Mouse (Mus musculus) embryonic facial prominence, embryonic 11.5 days (tissue): ENCODE measurements around the gene Taar9. TPM values are rescaled to one million over a fixed set of nuclear protein-coding genes. Genes with fewer than 3 reads are reported as not detected.
A peak's percentile ranks its signal among the peaks of the same experiment; 100 is the strongest.
"Not testable (repeated sequence)": the region's sequence is repeated elsewhere in the genome, so short reads cannot be mapped to it uniquely, and the experiment has no call there.

Source experiments
- ATAC-seq: fragments of 200-750 bp; cut with Nextera tagmentation; replicated peaks from 2 replicates; pipeline ENCODE4 v1.8.0; 2017; ENCODE audit warnings: low read depth; ENCODE audit not compliant: insufficient number of reproducible peaks, low FRiP score, low TSS enrichment
- DNase-seq: peaks from one replicate; pipeline ENCODE4 v3.0.0-alpha.2; 2015; ENCODE audit warnings: low spot score
- H3K27ac ChIP-seq: fragments of 300-500 bp; sonication (generic); replicated peaks from 2 replicates; pipeline ENCODE4 v1.5.1; 2014; ENCODE audit warnings: mild to moderate bottlenecking, low read depth, low read length, control low read depth
- H3K27me3 ChIP-seq: fragments of 300-500 bp; sonication (generic); 2 replicates; pipeline ENCODE4 v1.6.1; 2014; ENCODE audit warnings: mild to moderate bottlenecking, low read length, moderate library complexity, mixed read lengths; ENCODE audit not compliant: control insufficient read depth, insufficient read depth
- H3K36me3 ChIP-seq: fragments of 300-500 bp; sonication (generic); replicated peaks from 2 replicates; pipeline ENCODE4 v1.6.1; 2014; ENCODE audit warnings: low read depth, mild to moderate bottlenecking, low read length, moderate library complexity, mixed read lengths; ENCODE audit not compliant: control insufficient read depth, insufficient read depth
- H3K4me1 ChIP-seq: fragments of 300-500 bp; sonication (generic); 2 replicates; pipeline ENCODE4 v1.6.1; 2014; ENCODE audit warnings: low read length, mixed read lengths; ENCODE audit not compliant: control insufficient read depth, insufficient read depth
- H3K4me2 ChIP-seq: fragments of 300-500 bp; sonication (generic); 2 replicates; pipeline ENCODE4 v1.6.1; 2014; ENCODE audit warnings: low read depth, mild to moderate bottlenecking, control low read depth, low read length, moderate library complexity
- H3K4me3 ChIP-seq: fragments of 300-500 bp; sonication (generic); 2 replicates; pipeline ENCODE4 v1.5.1; 2014; ENCODE audit warnings: low read depth, low read length, control low read depth
- H3K9ac ChIP-seq: fragments of 300-500 bp; sonication (generic); replicated peaks from 2 replicates; pipeline ENCODE4 v1.6.1; 2014; ENCODE audit warnings: mild to moderate bottlenecking, control low read depth, low read length
- H3K9me3 ChIP-seq: fragments of 300-500 bp; sonication (generic); replicated peaks from 2 replicates; pipeline ENCODE4 v1.6.1; 2016; ENCODE audit warnings: mild to moderate bottlenecking, low read length, inconsistent platforms, mixed read lengths; ENCODE audit not compliant: control insufficient read depth
- WGBS: fragments of 180-500 bp; shearing (Covaris S2); extraction: QIAGEN DNeasy Blood & Tissue Kit; methylation state at CpG from one replicate; pipeline ENCODE4 v1.1.7; 2014; 5-methylcytosine and 5-hydroxymethylcytosine counted together
- polyA plus RNA-seq: library from polyadenylated mRNA; unstranded; fragments of >200 nt; fragmentation: Nextera tagmentation; extraction: Ambion mirVana; gene quantifications from 2 replicates; pipeline ENCODE4 v1.2.1, GENCODE M21; 2014

Taar9 gene
- polyA plus RNA-seq: not detected in 2 replicates

DNA sequence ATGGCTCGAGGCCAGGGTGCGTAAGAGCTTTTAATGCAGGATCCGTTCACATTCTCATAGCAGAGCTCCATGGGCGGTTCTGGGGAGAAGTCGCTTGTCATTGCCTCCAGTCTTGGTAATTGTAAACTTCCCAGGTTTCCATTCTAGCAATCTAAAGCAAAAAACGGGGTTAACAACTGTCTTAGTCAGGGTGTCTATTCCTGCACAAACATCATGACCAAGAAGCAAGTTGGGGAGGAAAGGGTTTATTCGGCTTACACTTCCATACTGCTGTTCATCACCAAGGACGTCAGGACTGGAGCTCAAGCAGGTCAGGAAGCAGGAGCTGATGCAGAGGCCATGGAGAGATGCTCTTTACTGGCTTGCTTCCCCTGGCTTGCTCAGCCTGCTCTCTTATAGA is at the start of gene Taar9:
Taar9 (minus strand) TSS at position 101 of the 400 bp plus-strand sequence.
- H3K27me3 ChIP-seq, H3K9me3 ChIP-seq, ATAC-seq, H3K4me3 ChIP-seq, H3K4me1 ChIP-seq, H3K36me3 ChIP-seq, DNase-seq, H3K27ac ChIP-seq, H3K4me2 ChIP-seq, H3K9ac ChIP-seq: not testable (repeated sequence)
- WGBS: 80% methylated on average over 8 of the region's 8 CpGs

DNA sequence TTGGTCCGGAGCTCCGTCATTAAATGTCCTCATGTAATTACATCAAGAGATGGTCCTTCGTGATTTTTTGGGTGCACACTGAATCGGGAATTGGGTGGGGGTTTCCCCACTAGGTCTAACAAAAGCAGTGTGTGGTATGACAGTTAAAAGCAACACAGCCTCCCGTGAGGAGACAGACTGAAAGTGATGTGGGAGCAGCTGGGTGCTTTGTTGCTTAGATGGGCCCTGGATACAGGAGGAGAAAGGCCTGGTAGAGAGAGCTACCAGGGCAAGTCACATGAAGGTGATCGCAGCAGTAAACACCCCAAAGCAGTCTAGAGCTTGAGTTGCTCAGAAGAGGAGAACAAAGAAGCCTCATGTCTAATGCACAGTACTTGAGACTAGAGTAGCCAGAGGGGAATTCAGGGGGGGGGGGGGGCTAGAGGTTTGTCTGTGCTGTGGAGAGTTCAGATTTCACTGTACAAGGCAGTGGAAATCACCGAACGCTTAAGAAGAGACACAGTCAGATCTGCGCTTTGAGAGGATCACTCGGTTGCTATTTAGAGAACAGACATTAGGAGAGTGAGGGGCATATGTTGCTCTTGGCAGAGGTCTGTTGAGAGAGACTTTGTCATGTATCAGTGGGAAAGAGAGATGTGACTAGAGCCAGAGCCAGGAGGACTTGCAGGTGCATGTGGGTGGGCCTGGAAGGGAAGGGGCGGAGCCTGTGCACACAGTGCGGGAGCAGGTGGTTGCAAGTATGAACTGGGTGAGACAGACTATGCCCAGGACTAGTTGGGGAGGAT is 49.3 kb upstream of the Taar9 start:
- H3K9me3 ChIP-seq: no peaks in the 10 kb centered on the region
- no peak overlapping the region for H3K27ac ChIP-seq

DNA sequence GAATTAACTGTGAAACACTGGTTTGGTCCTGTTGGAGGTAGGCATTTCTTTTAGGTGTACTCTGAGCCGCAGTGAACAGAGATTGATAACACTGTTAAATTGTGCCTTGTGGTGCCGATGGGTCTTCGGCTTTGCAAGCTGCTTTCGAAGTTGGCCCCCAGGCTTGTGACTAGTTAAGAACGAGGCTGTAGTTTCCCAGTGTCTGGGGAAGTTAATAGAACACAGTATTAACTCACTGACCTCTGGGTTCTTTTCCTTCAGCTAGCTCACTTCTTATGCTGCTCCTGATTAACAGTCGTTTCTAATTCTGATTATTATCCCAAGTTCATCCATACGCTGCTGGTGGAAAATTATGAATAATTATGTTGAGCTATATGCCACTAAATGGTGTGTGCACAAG is 40.8 kb upstream of the Taar9 start:
- 0 out of 2 replicates have a peak overlapping the region, but pooled peaks have one; percentile 39 for H3K9ac ChIP-seq
- peak overlapping the region; percentile 76; the same call in 1 of the 2 replicates for H3K4me3 ChIP-seq
- no peaks in the 10 kb centered on the region for H3K4me1 ChIP-seq
- H3K9me3 ChIP-seq: no peaks in the 10 kb centered on the region
- ATAC-seq (no peak), DNase-seq (no peak)
- H3K27ac ChIP-seq: no peak overlapping the region
- no peaks in the 10 kb centered on the region for H3K27me3 ChIP-seq
- H3K36me3 ChIP-seq: no peaks in the 10 kb centered on the region
- H3K4me2 ChIP-seq: 0 out of 2 replicates have a peak overlapping the region, but pooled peaks have one; percentile 21
- 48% methylated on average over 7 of the region's 7 CpGs for WGBS

More for the DNA sequence above, 49.3 kb upstream of the Taar9 start:
- Histone ChIP-seq H3K27me3 (no peaks in the 10 kb centered on the region), H3K4me1 (no peaks in the 10 kb centered on the region), H3K4me2 (no peak overlapping the region), H3K36me3 (no peaks in the 10 kb centered on the region), H3K9ac (no peak overlapping the region), H3K4me3 (no peak overlapping the region)
- 91% methylated on average over 12 of the region's 12 CpGs for WGBS
- ATAC-seq (0 out of 2 replicates have a peak, but pooled peaks have one; percentile 48), DNase-seq (no peak)

DNA sequence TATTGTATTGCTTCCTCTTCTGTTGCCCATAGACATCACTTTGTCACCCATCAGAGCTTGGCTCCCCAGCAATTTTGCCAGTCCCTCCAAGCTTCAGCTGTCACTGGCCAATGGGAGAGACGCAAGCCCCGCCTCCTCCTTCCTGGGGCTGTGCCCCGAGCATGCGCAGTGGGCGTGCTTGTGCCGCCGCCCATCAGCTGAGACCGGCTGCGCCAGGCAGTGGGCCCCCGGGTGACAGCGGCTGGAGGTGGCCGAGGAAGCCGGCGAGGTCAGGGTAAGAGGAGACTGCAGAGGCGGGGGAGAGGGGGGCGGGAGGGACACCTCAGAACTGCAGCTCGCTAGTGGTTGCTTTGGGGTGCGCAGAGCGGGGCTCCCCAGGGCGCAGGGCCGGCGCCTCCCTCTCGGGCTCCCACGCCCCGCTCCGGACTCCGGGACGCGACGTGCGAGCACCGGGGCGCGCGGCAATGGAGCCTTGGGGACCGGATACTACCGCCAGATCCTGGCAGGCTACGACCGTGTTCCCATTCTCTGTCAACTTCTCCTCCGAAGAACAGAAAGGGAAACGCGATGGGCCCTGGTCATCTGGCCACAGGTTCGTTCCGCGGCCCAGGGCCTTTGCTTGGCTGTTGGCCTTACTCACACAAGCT is 39.9 kb upstream of the Taar9 start, which contains the start of gene Stx7:
Stx7 (plus strand) TSS at position 168 of the 647 bp plus-strand sequence.
- under 1% methylated on average over 42 of the region's 45 CpGs for WGBS
- Histone ChIP-seq H3K4me3 (peak within 1 kb of the TSS; percentile 76), H3K4me2 (peak within 1 kb of the TSS; percentile 74), H3K27ac (no peak within 1 kb of the TSS), H3K9ac (peak within 1 kb of the TSS; percentile 74), H3K4me1 (no peaks in the 10 kb centered on the region), H3K36me3 (no peaks in the 10 kb centered on the region), H3K27me3 (no peaks in the 10 kb centered on the region), H3K9me3 (no peaks in the 10 kb centered on the region)
- peak; percentile 95 for ATAC-seq
- peak; percentile 94 for DNase-seq

DNA sequence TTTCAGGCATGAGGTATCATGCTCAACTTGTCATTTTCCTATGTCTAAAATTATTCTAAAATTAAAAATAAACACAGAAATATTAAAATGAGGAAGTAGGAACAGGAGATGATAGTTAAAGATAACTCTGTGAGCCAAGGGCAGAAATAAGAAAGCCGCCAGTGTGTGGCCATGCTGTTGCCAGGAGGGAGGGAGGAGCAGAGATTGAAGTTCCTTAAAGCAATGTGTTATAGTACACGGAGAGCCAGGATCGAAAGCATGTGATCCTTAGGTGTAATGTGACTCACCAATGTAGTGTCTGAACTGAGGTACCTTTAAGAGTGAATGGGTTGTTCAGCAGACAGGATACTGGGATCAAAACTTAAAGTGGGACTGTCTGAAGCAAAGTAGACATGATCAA is 33.4 kb upstream of the Taar9 start:
- no peak overlapping the region for H3K9ac ChIP-seq
- H3K9me3 ChIP-seq: no peaks in the 10 kb centered on the region
- no peaks in the 10 kb centered on the region for H3K36me3 ChIP-seq
- no peak overlapping the region for H3K4me2 ChIP-seq
- H3K4me1 ChIP-seq: no peaks in the 10 kb centered on the region
- no peaks in the 10 kb centered on the region for H3K27me3 ChIP-seq
- H3K4me3 ChIP-seq: no peak overlapping the region
- ATAC-seq: no peak
- 69% methylated on average over 3 of the region's 3 CpGs for WGBS
- DNase-seq: no peak
- no peak overlapping the region for H3K27ac ChIP-seq

DNA sequence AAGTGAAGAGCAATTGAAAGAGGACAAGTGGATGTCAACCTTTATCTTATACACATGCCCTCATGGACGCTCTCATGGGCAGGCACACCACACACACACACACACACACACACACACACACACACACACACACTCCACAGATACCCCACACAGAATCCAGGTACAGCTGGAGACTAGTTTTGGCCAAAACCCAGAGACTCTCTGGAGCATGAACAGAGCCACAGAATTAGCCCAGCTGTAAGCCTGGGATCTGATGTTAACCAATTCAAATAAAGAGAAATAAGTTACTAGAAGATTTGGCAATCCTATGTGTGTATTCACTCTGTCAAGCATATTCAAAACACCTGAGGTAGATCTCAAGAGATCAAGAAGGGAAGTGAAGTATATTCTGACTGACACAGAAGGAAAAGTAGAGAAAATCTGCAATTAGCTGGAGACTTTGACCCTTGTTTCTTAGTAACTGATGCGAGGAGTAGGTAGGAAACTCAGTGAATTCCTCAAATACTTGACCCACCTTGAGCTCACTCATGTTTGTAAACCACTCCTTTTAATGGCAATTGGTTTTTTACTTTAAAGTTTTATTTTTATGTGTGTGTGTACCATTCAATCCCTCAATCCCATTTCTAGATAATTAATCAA is 29.4 kb upstream of the Taar9 start:
- Histone ChIP-seq H3K36me3 (no peaks in the 10 kb centered on the region), H3K9me3 (no peaks in the 10 kb centered on the region), H3K4me3 (no peak overlapping the region), H3K4me1 (no peaks in the 10 kb centered on the region), H3K27me3 (no peaks in the 10 kb centered on the region), H3K9ac (no peak overlapping the region), H3K4me2 (no peak overlapping the region), H3K27ac (no peak overlapping the region)
- no peak for ATAC-seq
- no peak for DNase-seq
- WGBS: 72% methylated on average over 2 of the region's 2 CpGs

DNA sequence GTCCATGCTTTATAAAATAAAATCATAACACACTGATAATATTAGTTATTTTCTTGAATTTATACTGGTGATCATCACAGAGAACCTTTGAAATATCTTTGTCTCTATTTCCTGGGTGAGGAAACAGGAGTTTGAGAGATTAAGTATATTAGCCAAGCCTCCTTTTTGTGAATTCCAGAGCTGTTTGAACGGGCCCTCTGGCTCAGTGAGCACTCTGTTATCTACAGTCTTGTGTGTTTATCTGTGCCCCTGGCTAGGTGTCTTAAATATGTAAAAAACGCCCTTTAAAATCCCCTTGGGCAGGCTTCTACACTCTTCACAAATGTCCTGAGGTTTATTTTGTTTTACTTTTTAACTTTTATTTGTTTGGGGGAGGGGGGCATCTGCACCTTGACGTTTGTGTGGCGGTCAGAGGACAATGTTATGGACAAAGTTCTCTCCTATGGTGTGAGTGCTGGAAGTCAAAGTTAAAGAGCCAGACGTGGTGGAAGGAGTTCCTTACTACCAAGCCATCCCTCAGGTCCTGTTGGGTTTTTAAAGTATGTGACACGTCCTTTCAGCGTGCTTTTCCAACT is 24.8 kb upstream of the Taar9 start:
- 52% methylated on average over 7 of the region's 7 CpGs for WGBS
- Histone ChIP-seq H3K4me2 (no peak overlapping the region), H3K9me3 (no peaks in the 10 kb centered on the region), H3K9ac (no peak overlapping the region), H3K27me3 (no peaks in the 10 kb centered on the region), H3K4me1 (no peaks in the 10 kb centered on the region; the same call in 1 of the 2 replicates), H3K36me3 (no peaks in the 10 kb centered on the region), H3K27ac (no peak overlapping the region), H3K4me3 (no peak overlapping the region)
- DNase-seq: no peak
- ATAC-seq: no peak
